Mouse (Mus musculus) 3T3-L1 (cell line): ENCODE data around the gene Wnt3a.
"Not testable (repeated sequence)": the region's sequence is repeated elsewhere in the genome, so short reads cannot be mapped to it uniquely, and the experiment has no call there.

Experiments
- DNase-seq: peaks from one replicate; pipeline ENCODE4 v3.0.0-alpha.2; 2015; ENCODE audit warnings: low read depth, low spot score

Wnt3a gene

DNA sequence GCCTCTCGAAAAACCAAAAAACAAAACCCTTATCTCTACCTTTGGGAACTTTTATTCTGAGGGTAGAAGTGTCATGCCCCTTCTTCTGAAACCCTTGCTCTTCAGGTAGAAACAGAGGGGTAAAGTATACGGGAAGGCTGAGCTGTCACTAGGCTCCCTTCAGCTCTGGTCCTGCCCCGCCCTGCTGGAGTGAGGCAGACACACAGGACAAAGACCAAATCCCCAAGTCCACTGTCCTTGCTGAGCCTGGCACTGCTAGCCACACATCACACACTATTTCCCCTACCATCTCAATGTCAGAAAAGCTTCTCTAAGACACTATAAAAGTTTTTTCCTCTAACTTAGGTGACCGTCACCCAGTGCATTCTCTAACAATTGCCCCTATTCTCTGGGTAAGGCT, 68.2 kb downstream of the Wnt3a start:
- no peak for DNase-seq

GRCm38 (mm10) chr11:59221604-59222003, 68.9 kb downstream of the Wnt3a start:
- DNase-seq = no peak

DNA sequence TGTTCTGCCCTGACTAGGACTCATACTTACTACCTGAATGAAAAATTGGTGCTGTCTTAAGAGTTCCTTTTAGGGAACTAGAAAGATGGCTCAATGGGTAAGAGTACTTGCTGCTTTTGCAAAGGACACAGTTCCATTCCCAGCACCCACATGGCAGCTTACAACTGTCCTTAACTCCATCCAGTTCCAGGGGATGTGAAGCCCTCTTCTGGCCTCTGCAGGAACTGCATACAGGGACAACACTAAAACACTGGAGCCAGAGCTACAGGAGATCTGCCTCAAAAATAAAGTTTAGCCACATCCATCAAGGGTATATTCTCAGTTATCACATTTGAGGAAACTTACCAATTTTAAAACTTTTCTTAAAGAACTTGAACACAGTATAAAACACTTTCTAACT, 71.5 kb downstream of the Wnt3a start:
- DNase-seq = peak; percentile 66

DNA sequence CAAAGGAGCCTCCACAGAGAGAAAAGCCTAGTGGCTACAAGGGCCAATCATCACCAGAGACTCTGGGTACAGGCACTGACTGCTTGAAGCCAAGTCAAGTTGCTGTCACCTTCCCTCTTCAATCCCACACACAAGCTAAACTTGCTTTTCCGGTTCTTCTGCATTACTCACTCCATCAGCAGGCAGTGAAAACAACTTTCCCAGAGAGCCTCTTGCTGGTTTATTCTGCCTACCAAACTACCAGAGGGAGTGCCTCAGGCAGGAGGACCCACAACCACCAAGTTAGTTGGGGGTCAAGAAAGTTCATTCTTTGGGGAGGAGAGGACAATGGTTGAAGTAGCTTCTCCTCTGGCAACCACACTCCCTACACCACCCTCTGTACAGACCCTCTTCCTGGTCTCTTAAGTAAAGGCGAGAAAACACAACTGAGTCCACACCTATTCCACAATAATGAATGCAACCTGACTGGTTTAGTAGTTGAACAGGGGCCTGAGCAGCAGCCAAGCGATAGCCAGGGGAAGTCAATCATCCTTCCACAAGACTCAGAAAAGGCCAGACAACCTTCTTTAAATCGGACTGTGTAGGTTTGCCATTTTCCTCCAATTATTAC, 72.1 kb downstream of the Wnt3a start:
- DNase-seq = no peak

DNA sequence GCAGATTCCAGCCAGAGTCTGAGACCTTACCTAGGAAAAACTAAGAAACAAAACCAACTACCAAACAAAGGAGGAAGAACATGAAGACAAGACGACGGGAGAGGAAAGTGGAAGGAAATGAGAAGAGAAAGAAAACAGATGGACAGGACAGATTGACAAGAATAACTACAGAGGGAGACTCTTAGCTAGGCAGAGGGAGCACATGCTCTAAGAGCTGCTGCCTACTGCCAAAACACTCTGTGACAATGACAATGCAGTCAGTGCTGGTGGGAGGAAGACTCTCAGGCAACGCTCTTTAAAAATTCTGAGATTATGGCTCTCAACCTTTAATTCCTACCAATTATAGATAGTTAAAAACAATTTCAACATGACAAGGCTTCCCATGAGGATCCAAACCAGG, 73.6 kb downstream of the Wnt3a start:
- no peak for DNase-seq

GRCm38 (mm10) chr11:59212892-59213494, 77.6 kb downstream of the Wnt3a start:
- no peak for DNase-seq

DNA sequence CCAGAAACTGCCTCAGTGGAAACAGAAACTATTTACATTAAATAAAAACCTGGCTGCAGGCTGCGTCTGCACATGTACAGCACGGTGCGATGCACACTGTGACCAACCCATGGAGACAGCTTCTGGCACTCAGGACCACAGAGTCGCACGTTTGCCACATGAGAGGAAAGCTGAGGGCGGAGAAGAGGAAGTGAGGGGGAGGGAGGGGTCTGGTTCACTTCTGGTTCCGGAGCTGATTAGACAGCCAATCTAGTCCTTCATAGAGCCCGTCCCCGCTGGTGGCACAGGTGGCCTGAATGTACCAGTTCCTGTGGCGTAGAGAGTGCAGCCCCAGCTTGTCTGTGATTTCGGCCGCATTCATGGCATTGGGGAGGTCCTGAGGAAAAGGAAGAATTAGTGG, 78.2 kb downstream of the Wnt3a start:
- DNase-seq = not testable (repeated sequence)

DNA sequence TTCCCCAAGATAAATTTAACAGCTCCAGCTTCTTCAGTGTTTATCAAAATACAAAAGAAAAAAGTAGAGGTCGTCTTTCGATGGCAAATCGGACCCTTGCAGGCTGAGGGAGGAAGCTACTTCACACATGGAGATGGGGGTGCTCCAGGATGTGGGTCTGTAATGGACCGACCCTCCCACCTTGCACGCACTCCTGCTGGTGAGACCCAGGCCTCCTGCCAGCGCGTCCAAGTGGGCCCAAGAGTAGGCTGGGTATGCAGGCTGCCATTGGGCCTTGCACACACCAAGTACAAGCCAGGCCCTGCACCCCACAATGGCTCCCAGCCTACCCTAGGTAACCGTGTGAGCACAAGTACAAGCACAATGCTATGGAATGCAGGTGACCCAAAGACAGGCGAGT, 79.0 kb downstream of the Wnt3a start:
- DNase-seq = not testable (repeated sequence)

GRCm38 (mm10) chr11:59210020-59210419, 80.5 kb downstream of the Wnt3a start:
- no peak for DNase-seq

- DNase-seq = no peak
Measured at GRCm38 (mm10) chr11:59209580-59209979, 81.0 kb downstream of the Wnt3a start.

DNA sequence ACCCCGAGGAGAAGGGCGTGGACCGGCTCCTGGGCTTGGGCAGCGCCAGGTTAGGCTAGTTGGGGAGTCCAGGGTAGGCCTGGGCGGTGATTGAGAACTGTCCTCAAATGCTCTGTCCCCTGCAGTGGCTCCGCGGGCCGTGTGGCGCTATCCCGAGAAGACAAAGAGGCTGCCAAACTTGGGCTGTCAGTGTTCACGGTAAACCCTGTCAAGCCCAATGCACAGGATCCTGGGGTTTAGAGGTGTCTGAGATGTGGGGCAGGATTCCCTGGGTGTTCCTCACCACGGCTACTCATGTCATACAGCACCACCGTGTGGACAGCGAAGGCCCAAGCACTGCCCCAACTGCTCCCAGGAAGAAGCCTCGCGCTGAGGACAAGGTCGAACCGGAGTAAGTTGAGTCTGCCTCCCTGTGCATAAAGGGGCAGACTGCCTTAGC, 81.5 kb downstream of the Wnt3a start:
- no peak for DNase-seq

- DNase-seq = no peak
Measured at GRCm38 (mm10) chr11:59208153-59208831, 82.3 kb downstream of the Wnt3a start, which contains the start of gene 2310033P09Rik. 2310033P09Rik (plus strand) TSS chr11:59208321.

DNA sequence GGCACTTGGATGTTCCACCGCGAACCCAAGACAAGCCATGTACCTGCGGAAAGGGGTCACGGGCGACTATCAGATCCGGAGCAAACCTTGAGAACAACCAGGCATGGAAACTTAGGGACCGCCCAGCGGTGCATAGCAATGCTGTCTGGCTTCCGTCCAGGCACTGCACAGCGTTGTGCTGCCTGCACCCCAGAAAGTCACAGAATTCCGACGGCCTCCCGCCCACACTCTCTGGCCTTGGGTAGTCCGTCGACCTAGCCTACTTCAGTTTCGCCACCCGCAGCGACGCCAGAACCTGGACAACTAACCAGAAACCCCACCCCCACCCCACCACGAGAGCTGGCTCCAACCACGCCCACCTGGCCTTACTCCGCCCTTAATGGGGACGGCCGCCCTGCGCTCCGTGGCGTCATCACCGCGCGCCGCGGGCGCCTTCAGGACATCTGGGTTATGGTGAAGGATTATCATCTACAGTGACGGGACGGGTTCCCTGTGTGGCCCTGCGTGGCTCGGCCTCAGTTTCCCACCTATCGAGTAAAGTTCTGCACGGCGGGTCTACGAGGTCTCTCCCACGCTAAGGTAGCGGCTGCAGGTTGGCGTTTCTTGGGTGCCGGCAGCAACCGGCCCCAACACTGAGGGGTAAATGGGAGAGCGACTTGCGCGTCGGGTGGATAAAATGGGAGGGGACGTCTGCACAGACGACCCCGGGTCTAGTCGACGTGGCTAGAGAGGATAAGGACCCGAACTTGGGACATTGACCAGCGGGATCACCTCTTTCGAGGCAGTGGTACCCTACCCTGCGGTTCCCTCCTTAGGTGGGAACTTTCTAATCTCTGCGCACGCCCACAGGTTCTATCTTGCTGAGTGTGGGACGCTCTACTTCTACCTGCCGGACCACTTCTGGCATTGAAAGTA, 88.2 kb downstream of the Wnt3a start, which contains the start of gene Mrpl55:
Gene Mrpl55, plus strand, starts transcription at position 406 of the 915 bp plus-strand sequence.
- peak; percentile 89 for DNase-seq

- DNase-seq = no peak
Measured at GRCm38 (mm10) chr11:59201216-59202002, 89.1 kb downstream of the Wnt3a start.
